Mouse (Mus musculus): ENCODE results near the gene Lrmda. TPM values are rescaled to one million over a fixed set of nuclear protein-coding genes. Genes with fewer than 3 reads are reported as not detected.

The Lrmda gene
- total RNA-seq, 2 experiments from 2014 or later: 0.27 TPM; not detected in 1

DNA sequence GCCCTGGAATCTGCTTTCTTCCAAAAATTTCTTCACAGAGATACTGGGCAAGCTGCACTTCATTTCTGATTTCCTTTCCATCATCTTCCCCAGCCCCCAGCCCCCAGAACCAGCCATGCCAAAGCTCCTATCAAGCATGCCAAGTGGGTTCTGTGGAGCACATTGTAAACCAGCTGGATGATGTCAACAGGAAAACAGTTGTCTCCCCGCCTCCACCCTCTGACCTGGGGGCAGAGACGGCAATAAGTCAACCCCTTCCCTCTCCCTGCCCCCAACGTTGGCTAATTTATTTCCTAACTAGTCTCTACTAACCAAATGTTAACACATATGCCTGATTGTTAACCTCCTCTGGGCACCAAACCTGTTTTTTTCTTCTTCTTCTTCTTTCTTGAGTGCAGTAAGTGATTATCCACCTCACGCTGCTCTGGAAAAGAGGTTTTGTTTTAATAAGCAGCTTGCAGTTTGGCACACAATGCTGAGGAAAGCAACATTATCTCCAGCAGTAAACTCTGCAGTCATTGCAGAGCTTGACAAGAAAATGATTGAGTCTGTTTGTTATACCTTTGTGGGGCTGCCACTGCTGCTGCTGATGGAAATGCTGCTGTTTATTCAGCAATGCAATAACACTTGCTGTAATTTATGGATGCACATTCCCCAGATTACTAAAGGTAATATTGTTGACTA, 128.0 kb downstream of the Lrmda start:
- no peak for DNase-seq (ENCODE audit: extremely low spot score in 1 of 2, low spot score in 1 of 2)

DNA sequence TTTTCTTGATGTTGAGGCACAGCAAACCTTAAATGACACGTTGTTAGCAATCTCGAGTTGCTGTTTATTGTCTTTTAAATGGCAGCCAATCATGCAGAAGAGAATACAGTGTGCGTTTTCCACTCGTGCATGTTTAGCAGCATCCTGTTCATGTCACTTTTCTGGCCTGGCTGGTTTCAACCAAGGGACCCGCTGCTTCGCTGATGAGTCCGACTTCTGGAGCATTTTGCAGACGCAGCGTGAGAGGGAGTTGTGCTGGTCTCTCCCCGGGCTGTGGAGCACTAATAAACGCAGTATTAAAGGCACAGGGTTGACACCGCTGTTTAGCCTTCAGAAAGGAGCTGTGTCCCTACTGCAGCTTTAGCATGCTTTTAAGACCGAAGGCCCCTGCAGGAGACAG, 133.2 kb downstream of the Lrmda start:
- DNase-seq (ENCODE audit: extremely low spot score in 1 of 2, low spot score in 1 of 2): no peak

DNA sequence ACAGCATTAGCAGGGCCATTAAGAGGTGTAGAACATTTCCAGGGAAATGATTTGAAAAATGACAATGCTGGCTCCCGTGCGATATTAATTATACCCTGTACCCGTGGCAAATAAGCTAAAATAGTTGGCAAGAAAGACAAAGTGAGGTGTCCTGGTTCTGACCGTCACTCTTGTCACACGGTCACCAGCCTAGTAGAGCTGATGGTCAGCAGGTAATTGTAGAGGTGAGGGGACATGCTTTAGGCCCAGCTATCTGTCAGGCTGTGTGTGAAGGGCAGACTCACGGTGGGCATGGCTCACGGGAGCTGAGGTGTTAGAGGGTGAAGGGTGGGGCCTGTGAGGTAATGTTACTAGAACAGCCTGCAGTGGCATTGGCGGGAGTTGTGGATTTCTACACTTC, 134.6 kb downstream of the Lrmda start:
- DNase-seq (ENCODE audit: extremely low spot score in 1 of 2, low spot score in 1 of 2): no peak

DNA sequence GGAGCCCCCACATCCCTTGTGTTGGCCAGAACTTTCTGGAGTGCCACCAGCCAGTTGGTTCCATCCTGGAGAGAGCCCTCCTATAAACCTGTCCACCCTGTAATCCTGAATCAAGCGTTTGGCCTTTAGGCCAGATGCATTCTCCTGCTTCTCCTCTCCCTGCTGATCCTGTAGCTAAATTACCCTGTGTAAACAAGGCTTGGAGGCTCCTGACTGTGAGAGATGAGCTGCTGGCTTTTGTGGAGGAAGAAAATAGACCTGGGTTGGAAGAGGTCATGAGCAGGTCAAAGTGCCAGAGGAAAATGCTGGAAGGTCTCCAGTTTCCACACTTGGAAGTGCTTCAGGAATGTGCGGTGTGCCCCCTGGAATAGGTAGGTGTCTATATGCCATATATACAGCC, 135.5 kb downstream of the Lrmda start:
- DNase-seq (ENCODE audit: extremely low spot score in 1 of 2, low spot score in 1 of 2): no peak

DNA sequence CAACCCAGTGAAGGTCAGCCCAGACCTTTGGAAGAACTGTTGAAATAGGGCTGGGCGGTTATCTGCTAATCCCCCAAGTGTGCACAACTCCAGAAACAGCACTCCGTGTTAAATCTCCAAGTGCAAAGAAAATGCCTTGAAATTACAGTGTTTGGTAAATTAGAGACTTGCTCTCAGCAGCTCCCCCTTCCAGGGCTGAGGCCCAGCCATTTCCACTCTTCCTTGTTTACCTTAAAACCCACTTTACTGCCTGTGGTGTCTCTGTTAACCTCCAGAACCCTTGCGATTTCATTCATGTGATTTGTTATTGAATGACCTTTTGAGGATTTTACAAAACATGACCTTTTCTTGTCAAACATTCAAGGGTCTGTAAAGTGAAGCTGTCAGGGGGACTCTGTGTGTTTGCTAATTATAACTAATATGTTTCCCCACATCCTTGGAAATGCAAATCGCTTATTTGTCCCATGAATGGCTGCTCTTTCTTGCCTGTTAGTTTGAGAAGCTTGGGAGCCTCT, 136.1 kb downstream of the Lrmda start:
- DNase-seq (ENCODE audit: extremely low spot score in 1 of 2, low spot score in 1 of 2): no peak

DNA sequence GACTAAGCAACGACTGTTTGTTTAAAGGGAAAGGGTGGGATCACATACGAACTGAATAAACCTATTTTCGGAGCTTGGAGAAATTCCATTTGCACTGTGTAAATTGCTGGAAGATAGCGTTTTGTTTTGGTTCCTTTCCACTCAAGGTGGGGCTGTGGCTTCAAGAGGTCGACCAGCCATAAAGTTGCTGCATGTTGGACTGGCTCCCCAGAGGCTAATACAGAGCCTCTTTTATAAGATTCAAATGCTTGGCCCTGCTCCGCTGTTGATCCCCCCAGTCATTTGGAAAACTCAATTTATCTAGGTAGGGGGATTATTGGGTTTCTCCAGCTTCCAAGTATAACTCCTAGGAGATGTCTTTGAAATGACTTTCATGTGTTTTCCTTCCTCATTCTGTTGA, 137.5 kb downstream of the Lrmda start:
- no peak for DNase-seq (ENCODE audit: extremely low spot score in 1 of 2, low spot score in 1 of 2)

DNA sequence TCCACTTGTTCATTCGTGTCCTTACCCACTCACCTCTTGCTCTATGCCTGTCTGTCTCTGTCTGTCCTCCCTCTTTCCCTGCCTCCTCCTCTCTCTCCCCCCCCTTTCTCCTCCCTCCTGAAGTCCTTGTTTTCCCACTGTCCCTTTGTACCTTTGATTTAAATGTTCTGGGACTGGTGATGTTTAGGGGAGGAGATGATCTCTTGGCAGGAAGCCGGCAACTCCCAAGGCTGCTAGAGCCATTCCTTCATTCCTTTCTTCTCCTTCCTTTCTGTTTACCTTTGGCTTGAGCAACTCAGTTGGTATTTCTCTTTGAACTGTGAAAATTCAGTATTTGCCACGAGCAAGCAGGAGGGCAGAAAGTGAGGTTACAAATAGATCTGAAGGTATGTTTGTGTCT, 141.9 kb downstream of the Lrmda start:
- DNase-seq (ENCODE audit: extremely low spot score in 1 of 2, low spot score in 1 of 2): no peak

DNA sequence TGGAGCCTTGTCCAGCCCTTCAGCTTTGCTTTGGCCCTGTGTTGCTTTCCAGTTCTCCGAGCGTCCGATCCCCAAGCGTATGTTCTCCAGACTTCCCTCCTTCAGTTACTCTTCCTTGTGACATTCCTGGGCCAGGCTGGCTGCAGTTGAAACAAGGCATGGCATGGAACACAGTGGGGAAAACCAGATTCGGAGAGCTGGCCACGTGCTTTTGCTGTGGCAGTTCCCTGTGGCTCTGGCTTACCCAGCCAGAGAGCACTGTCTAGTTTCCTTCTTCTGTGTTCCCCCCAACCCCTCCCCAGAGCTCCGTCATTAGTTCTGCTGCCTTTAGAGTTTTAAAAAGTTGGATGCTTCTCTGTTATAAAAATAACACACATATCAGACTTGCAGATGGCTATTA, 147.8 kb downstream of the Lrmda start:
- DNase-seq (ENCODE audit: extremely low spot score in 1 of 2, low spot score in 1 of 2): no peak

DNA sequence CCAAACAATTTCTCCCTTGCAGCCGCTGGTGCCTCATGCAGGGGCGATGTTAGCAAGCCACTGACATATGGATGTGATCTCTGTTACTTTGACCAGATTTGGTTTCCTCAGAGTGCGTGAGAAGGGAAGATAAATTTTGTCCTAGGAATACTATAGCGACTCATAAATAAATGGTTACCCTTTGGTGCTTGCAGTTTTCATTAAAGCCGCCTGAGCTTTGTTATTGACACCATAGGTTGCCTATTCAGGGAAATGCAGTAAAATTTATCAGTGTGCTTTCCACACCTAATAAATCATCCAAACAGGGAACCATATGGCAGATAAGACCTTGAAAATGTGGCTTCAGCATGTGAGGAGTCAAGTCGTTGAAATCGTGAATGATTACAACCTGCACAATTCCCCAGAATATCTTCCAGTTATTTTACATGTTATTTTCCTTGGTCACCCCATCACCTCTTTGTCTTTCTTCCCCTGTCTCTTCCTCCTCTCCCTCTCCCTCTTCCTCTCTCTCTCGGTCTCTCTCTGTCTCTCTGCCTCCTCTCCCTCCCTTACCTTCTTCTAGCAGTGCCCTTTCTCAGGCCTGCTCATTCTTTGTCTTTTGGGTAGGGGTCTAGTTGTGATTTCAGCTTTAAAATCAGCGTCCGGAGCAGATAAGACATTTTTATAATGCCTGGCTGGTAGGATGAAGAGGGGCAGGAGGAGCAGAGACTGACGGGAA, 148.7 kb downstream of the Lrmda start:
- DNase-seq (ENCODE audit: extremely low spot score in 1 of 2, low spot score in 1 of 2): no peak

DNA sequence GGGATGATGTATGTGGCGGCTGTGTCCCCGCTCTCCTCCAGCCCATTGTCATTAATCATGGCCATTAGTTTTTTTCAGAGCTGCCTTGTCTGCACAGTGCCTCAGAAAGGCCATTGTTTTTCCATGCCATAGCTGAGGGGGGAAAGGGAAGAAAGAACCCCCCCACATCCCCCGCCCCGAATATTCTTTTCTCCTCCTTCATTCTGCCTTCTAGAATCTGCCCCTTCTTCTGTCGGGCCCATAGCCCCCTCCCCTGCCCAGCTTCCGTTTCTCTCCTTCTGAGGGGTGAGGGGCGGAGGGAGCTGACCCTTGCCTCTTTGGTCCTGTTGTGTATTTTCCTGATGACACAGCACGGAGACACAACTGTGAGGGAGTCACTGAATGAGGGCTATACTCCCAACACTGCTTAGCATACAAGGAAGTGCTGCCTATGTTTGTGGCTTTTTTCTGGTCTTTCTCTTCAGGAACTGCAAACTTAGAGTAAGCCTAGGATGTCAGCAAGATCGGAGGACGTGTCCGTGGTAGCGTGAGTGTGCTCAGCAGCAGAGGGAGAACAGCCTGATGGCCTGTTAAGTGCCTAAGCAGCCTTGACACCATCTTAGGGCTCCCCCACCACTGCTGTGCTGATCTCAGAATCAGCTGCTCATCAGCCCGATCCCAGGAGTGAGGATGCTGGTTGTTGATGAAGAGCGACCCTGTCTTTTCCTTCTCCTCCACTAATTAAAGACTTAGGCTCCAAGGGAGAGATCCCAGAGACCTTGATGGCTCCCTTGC, 149.5 kb downstream of the Lrmda start:
- DNase-seq (ENCODE audit: extremely low spot score in 1 of 2, low spot score in 1 of 2): no peak

DNA sequence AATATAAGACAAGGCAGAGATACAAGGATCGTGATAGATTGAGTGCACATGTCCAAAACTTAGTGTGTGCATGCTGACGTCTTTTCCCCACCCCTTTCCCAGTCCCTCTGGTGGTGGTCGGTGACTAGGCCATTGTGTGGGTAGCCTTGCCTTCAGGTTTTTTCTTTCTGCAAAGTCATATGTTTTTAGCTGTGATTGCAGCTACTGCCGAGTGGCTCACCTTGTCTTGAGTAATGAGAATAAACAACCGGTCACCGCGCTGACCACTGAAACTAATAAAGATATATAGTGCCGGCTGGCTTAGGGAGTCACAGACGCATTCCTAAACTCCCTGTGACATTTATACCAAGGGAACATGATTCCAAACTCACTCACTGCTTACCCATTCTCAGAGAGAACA, 155.2 kb downstream of the Lrmda start:
- no peak for DNase-seq (ENCODE audit: extremely low spot score in 1 of 2, low spot score in 1 of 2)

DNA sequence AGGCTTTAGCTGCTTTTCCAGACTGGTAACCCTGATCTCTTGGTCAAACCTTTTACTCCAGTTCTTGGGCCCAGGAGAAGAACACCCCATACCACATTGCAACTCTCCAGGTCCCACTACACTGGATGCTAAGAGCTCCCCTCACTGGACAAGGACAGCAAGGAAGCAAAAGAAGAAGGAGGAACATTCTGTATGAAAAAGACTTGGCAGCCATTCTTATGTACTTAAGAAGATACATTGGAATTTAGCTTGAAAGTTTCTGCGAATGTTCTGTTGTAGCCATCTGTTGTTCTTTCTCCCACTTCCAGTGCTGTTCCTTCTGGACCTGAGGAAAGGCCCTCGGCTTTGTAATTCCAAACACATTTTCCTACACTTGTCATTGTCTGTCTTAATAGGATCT, 160.2 kb downstream of the Lrmda start:
- no peak for DNase-seq (ENCODE audit: extremely low spot score in 1 of 2, low spot score in 1 of 2)

DNA sequence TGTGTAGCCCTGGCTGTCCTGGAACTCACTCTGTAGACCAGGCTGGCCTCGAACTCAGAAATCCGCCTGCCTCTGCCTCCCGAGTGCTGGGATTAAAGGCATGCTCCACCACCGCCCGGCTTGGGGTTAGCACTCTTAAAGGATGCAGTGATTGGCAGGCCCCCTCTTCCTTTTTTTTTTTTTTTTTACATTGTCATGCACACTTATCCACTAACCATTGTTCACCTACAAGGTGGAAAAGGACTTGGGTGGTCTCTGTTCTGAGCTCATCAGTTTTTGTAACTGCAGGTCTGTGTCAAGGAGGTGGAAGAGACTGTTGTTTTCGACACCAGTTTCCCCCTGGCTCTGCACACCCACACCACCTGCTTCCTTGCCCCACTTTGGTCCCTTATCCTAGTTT, 162.0 kb downstream of the Lrmda start:
- DNase-seq (ENCODE audit: extremely low spot score in 1 of 2, low spot score in 1 of 2): no peak

DNA sequence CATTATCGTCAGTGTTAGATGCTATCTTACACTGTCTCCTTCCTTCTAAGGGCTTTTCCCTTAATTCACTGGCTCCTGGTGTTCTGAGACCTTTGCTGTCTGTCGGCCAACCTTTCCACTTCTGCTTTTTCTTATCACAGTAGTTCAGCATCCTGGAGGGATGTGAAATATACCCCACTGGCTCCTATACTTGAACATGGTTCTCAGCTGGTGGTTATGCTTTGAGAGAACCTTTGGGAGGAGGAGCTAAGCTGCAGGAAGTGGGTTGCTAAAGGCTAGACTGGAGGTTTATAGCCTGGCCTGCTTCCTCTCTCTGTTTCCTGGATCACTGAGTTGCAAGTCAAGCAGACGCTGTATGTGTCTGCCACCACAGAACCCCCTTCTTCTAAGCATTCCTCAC, 163.7 kb downstream of the Lrmda start:
- no peak for DNase-seq (ENCODE audit: extremely low spot score in 1 of 2, low spot score in 1 of 2)

DNA sequence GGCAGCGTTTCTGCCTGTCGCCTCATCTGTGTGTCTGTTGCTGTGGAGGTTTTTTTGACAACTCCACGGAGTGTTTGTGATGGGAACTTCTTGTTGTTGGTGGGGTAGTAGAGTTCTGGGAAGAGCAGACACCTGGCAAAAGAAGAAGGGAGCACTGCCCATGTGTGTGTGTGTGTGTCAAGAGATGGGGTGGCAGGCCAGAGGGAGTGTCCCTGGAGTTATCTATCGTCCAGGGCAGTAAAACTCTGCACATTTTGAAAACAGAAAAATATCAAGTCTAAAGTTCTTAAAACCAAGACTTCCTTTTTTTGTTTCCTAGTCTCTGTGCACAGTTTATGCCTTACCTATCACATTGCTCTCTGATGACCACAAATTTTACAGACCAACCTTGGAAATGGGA, 165.9 kb downstream of the Lrmda start:
- DNase-seq (ENCODE audit: extremely low spot score in 1 of 2, low spot score in 1 of 2): no peak

DNA sequence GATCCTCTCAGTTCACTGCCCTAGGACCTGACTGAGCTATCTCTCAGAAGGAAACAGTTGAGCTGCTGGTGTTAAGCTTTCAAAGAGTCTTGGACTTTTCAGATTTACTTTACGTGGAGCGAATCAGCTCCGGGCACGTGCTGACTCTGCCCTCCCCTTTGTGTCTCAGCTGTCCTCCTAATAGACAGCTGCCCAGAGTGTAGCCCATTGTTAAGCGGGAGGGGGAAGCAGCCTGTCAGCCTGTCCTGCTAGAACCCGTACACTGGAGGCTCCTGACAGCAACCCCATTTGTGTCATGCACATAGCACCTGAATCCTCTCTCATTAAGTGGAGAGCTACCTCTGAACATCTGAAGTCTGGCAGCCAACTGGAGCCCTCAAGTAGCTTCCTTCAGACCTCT, 170.6 kb downstream of the Lrmda start:
- no peak for DNase-seq (ENCODE audit: extremely low spot score in 1 of 2, low spot score in 1 of 2)

DNA sequence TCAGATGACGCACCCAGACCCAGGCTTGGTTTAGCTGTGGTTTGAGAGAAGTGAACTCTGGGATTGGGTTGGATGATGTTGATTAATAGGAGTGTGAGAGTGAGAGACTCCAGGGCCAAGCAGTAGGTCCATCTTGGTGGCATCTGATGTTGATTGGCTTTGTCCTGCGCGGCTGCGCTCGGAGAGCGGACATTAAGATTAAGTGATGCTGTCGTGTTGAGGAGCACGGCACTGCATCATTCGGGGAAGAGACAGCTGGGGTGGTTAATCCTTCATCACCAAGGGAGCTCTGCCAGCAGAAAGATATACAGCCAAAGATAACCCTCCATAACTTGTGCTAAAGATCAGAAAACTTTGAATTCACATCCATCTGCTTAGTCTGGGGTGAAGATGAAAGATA, 172.7 kb downstream of the Lrmda start:
- DNase-seq (ENCODE audit: extremely low spot score in 1 of 2, low spot score in 1 of 2): no peak

DNA sequence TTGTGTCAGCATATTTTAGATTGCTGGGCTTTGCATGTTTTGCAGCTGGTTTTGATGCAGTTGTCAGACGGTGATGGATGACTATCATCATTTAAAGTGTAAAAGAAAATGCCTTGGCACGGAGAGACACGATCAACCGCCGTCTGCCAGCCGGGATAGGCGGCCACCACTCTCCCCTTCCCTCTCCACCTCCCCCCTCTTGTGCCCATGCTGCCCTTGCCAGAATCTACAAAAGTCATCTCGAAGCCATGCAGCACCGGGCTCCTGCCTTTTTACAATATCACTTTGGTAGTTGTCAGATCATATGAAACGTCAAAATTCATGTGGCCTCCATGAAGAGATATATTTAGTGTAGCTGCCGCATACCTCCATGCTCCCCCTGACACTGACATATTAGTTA, 178.5 kb downstream of the Lrmda start:
- no peak for DNase-seq (ENCODE audit: extremely low spot score in 1 of 2, low spot score in 1 of 2)

DNA sequence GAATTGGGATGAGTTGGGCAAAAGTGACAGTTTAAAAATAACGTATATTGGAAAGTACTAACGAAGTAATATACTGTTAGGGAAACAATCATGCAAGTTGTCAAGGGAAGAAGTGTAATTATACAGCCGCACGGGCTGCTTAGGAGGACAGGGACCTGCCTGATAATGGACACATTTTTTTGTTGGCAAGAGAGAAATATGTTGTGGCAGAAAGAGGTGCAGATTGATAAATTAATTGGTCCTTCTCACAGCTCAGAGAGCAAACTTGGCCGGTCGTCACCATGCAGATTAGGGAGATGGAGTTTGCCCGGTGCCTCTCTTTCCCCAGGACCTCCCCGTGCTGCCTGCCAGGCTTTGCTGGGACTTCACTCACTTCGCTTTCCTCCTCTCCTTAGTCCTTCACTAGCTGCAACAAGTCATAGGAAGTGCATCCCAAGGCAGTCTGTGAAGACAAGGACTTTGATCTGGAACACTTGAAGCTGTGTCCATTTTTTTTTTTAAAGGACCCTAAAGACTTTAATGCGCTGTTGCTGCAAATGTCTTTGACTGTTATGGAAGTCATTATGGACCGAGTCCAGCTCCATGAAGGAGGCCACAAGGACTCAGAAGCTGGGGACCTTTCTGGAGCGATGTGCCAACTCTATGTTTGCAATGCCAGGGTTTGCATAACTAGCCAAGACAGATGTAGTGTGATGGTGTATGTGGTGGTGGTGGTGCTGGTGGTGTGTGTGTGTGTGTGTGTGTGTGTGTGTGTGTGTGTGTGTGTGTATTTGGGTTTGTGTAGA, 179.3 kb downstream of the Lrmda start:
- no peak for DNase-seq (ENCODE audit: extremely low spot score in 1 of 2, low spot score in 1 of 2)

DNA sequence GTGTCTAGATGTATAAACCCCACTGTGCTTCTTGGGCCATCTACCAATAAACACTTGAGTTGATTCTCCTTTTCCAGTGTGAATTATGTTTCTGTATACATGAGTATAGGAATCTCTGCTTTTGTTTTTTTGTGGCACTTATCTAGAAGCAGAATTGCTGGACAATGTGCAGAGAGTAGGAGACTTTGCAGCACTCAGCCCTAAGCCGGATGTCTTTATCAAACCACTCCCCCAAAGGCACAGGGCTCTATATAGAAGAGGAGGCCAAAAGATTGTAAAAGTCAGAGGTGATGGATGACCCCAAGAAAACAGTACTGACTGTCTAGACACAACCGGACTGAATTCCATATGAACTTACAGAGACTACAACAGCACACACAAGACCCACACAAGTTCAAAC, 182.2 kb downstream of the Lrmda start:
- no peak for DNase-seq (ENCODE audit: extremely low spot score in 1 of 2, low spot score in 1 of 2)

DNA sequence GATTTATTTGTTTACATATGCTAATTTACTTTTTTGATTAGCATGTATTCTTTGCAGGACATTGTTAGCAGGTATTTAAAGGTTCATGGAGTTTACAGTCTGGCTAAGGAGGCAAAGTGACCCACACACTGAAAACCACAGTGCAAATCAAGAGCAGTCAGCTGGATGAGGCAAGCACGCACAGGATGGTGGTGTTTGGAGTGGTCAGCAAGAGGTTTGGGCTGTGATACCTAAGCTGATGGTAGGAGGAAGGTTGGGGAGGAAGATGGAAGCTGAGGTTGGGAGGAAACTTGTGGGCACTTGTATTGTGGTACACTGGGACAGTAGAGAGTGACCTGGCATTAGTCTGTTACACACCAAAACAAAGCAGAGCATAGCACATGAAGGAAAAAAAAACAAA, 191.1 kb downstream of the Lrmda start:
- DNase-seq (ENCODE audit: extremely low spot score in 1 of 2, low spot score in 1 of 2): no peak
